Mouse (Mus musculus) spleen, postnatal 10 days (tissue): ENCODE measurements at regions not wholly inside any gene's neighbourhood (a gene's known extent, or its start where the extent isn't known, plus 50 kb on each side); places are given as distances from the start of the nearest gene placed in this dataset.

Source experiments
- DNase-seq, 2 experiments: peaks; one replicate each; pipeline ENCODE4 v3.0.0; 2021 to 2022; ENCODE audit warnings: low spot score in 2 of 2

- DNase-seq, result no peak
Measured at GRCm38 (mm10) chr3:117038280-117038927, 69.6 kb upstream of the Palmd start.
